Mouse (Mus musculus): ENCODE data around the gene Cfdp1. TPM values are rescaled to one million over a fixed set of nuclear protein-coding genes. Genes with fewer than 3 reads are reported as not detected.

Gene Cfdp1
- polyA plus RNA-seq, 1 experiment = 16.9 TPM

GRCm38 (mm10) chr8:111739604-111740003, 114.5 kb downstream of the Cfdp1 start:
- TF ChIP-seq GATA1 (IDR thresholded peaks at IDR 0.05; ENCODE audit: borderline replicate concordance, low read length) = no peak
- H3K9me3 ChIP-seq = peaks cover 4% of the 10 kb centered on the region; the same call in 1 of the 2 replicates
- H3K4me1 ChIP-seq = peaks cover 55% of the 10 kb centered on the region
- H3K27me3 ChIP-seq (replicated peaks) = peaks cover 100% of the 10 kb centered on the region
- H3K4me3 ChIP-seq (replicated peaks) = no peak overlapping the region
- no peaks in the 10 kb centered on the region for H3K36me3 ChIP-seq (replicated peaks; ENCODE audit: low read length)

- Histone ChIP-seq H3K4me3 (replicated peaks) (no peak overlapping the region), H3K27me3 (replicated peaks) (peaks cover 100% of the 10 kb centered on the region), H3K4me1 (peaks cover 55% of the 10 kb centered on the region), H3K36me3 (replicated peaks; ENCODE audit: low read length) (no peaks in the 10 kb centered on the region), H3K9me3 (peaks cover 4% of the 10 kb centered on the region; the same call in 1 of the 2 replicates)
- TF ChIP-seq GATA1 (IDR thresholded peaks at IDR 0.05; ENCODE audit: borderline replicate concordance, low read length) (no peak), FLI1 (IDR thresholded peaks at IDR 0.05; ENCODE audit: low read length) (no peak)
These were observed 115.2 kb downstream of the Cfdp1 start for GRCm38 (mm10) chr8:111738867-111739266.

GRCm38 (mm10) chr8:111736321-111736720, 117.8 kb downstream of the Cfdp1 start:
- peaks cover 67% of the 10 kb centered on the region for H3K4me1 ChIP-seq
- no peak for TF ChIP-seq FLI1 (IDR thresholded peaks at IDR 0.05; ENCODE audit: low read length)
- no peak for TF ChIP-seq GATA1 (IDR thresholded peaks at IDR 0.05; ENCODE audit: borderline replicate concordance, low read length)
- H3K4me3 ChIP-seq (replicated peaks) = peak overlapping the region; percentile 3
- peaks cover 98% of the 10 kb centered on the region for H3K27me3 ChIP-seq (replicated peaks)
- H3K36me3 ChIP-seq (replicated peaks; ENCODE audit: low read length) = no peaks in the 10 kb centered on the region
- H3K9me3 ChIP-seq = peaks cover 4% of the 10 kb centered on the region; the same call in 1 of the 2 replicates

- TF ChIP-seq GATA1 (IDR thresholded peaks at IDR 0.05; ENCODE audit: borderline replicate concordance, low read length) (no peak), FLI1 (IDR thresholded peaks at IDR 0.05; ENCODE audit: low read length) (no peak)
- no peak overlapping the region for H3K4me3 ChIP-seq (replicated peaks)
- peaks cover 4% of the 10 kb centered on the region; the same call in 1 of the 2 replicates for H3K9me3 ChIP-seq
- H3K36me3 ChIP-seq (replicated peaks; ENCODE audit: low read length) = no peaks in the 10 kb centered on the region
- H3K4me1 ChIP-seq = peaks cover 71% of the 10 kb centered on the region
- H3K27me3 ChIP-seq (replicated peaks) = peaks cover 98% of the 10 kb centered on the region
These were observed 118.3 kb downstream of the Cfdp1 start for GRCm38 (mm10) chr8:111735791-111736190.

DNA sequence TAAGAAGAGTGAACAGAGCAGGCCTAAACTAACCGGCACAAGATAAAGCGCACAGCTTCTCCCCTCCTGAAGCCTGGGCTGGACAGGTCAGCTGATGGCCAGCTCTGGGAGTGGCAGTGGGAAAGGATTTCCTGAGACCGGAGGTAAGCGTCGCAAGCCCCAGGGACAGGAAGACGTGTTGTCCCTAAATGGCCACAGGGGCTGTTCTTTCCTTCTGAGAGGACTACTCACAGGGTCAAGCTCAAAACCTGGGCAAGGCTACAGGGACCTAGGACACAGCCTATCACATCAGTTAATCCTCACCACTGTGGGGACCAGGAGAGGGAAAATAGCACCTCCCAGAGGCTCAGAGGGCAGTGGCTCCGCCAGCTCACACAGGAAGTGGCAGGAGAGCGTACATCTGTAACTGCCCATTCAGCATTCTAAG, 118.7 kb downstream of the Cfdp1 start:
- Histone ChIP-seq H3K4me3 (replicated peaks) (peak overlapping the region; percentile 35), H3K27me3 (replicated peaks) (peaks cover 98% of the 10 kb centered on the region), H3K36me3 (replicated peaks; ENCODE audit: low read length) (no peaks in the 10 kb centered on the region), H3K4me1 (peaks cover 76% of the 10 kb centered on the region), H3K9me3 (peaks cover 4% of the 10 kb centered on the region; the same call in 1 of the 2 replicates)
- TF ChIP-seq FLI1 (IDR thresholded peaks at IDR 0.05; ENCODE audit: low read length) (no peak), GATA1 (IDR thresholded peaks at IDR 0.05; ENCODE audit: borderline replicate concordance, low read length) (no peak)

- H3K4me3 ChIP-seq (replicated peaks) = peak overlapping the region; percentile 55
- no peaks in the 10 kb centered on the region; the same call in 1 of the 2 replicates for H3K9me3 ChIP-seq
- peaks cover 98% of the 10 kb centered on the region for H3K27me3 ChIP-seq (replicated peaks)
- peaks cover 79% of the 10 kb centered on the region for H3K4me1 ChIP-seq
- H3K36me3 ChIP-seq (replicated peaks; ENCODE audit: low read length) = no peaks in the 10 kb centered on the region
- no peak for TF ChIP-seq GATA1 (IDR thresholded peaks at IDR 0.05; ENCODE audit: borderline replicate concordance, low read length)
- no peak for TF ChIP-seq FLI1 (IDR thresholded peaks at IDR 0.05; ENCODE audit: low read length)
These were observed 119.7 kb downstream of the Cfdp1 start for GRCm38 (mm10) chr8:111734244-111734960.

GRCm38 (mm10) chr8:111733581-111734243, 120.4 kb downstream of the Cfdp1 start:
- TF ChIP-seq FLI1 (IDR thresholded peaks at IDR 0.05; ENCODE audit: low read length) = no peak
- TF ChIP-seq GATA1 (IDR thresholded peaks at IDR 0.05; ENCODE audit: borderline replicate concordance, low read length) = no peak
- Histone ChIP-seq H3K4me1 (peaks cover 73% of the 10 kb centered on the region), H3K36me3 (replicated peaks; ENCODE audit: low read length) (no peaks in the 10 kb centered on the region), H3K9me3 (no peaks in the 10 kb centered on the region), H3K27me3 (replicated peaks) (peaks cover 98% of the 10 kb centered on the region), H3K4me3 (replicated peaks) (peak overlapping the region; percentile 34)

DNA sequence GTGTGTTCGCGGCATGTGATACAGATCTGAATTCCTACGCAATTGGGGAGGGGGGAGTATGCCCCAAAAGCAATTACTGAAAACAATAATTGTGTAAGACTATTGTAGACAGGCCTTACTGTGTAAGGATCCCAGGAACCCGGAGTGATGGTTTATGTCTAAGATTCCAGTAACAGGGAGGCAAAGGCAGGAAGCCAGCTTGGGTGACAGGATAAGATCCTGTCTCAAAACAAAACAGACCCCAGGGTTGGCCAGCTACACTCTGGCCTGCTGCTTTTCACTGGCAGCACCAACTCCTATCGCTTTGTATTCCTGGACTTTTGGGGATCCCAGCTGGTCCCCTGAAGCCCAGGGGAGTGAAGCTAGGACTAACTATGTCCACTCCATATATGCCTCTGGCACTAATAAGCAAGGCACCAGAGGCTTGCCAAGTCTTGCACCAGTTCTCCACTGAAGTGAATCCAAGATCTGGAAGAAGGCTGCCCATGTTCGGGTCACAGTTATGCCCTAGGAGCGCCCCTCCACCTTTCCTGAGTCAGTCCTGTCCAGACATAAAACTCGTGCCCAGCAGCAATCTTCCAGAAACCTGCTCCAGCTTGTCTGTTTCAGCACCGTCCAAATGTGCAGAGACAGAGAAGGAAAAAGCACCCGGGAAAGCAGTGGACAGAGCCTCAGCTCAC, 121.5 kb downstream of the Cfdp1 start:
- Histone ChIP-seq H3K9me3 (no peaks in the 10 kb centered on the region), H3K4me3 (replicated peaks) (peak overlapping the region; percentile 95), H3K36me3 (replicated peaks; ENCODE audit: low read length) (no peaks in the 10 kb centered on the region), H3K27me3 (replicated peaks) (peaks cover 98% of the 10 kb centered on the region), H3K4me1 (peaks cover 81% of the 10 kb centered on the region)
- TF ChIP-seq FLI1 (IDR thresholded peaks at IDR 0.05; ENCODE audit: low read length) (no peak), GATA1 (IDR thresholded peaks at IDR 0.05; ENCODE audit: borderline replicate concordance, low read length) (no peak)

DNA sequence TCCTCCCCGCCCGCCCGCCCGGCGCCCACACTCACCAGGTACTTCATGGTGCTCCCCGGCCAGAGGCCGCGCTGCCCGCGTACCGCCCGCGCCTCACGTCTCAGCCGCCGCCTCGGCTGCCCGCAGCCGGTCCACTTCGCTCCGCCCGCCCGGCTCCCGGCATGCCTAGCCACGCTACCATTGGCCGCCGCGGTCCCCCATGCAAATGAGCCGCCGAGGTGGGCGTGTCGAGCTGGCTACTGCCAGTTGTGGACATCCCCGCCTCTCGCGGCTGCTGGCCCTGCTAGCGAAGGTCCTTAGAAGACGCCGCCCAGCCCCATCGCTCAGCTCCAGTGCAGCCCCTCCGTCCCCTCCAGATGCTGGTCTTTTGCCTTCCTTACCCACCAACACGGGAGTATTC, 122.1 kb downstream of the Cfdp1 start:
- H3K4me3 ChIP-seq (replicated peaks) = peak overlapping the region; percentile 95
- peaks cover 98% of the 10 kb centered on the region for H3K27me3 ChIP-seq (replicated peaks)
- no peaks in the 10 kb centered on the region for H3K36me3 ChIP-seq (replicated peaks; ENCODE audit: low read length)
- peaks cover 87% of the 10 kb centered on the region for H3K4me1 ChIP-seq
- TF ChIP-seq GATA1 (IDR thresholded peaks at IDR 0.05; ENCODE audit: borderline replicate concordance, low read length) = no peak
- TF ChIP-seq FLI1 (IDR thresholded peaks at IDR 0.05; ENCODE audit: low read length) = no peak
- H3K9me3 ChIP-seq = no peaks in the 10 kb centered on the region

Data from megakaryocyte, embryonic 14.5 days (primary cell).